ENCODE assay signal across 11 mouse cellular contexts in the genomic region with DNA sequence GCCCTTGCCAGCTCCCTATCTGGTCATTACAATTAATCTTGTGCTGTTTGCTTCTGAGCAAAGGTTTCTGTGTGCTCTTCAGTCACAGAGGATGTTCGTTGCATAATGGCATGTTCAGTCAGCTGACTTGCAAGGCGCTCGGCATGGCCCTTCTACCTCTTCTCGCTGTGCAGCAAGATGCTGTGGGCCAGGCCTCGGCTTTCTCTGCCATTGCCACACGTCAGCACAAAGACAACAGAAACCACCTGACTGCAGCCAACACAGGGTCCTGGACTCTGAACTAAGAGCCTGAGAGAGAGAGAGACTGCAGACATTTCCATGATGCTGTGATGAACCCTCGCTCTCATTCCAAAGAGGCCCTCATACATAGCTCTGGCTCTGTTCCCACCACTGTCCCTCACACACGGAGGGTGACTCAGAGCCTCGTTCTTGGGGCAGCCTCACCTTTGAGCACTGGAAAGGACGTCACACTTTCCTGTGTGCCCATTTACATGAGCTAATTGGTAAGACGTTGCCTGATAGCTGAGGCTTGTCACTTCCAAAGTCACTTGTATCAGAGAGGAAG.
DNase-seq lines count a peak whose midpoint lies in the region; ATAC-seq and TF ChIP-seq lines count a peak whose summit lies in the region.
"Had no signal": no experiment of that assay in that cellular context is flagged by ENCODE, and none has a peak within 500 bp of the region (broad histone marks: within the 10 kb centered on the region; RNA-seq: fewer than 3 reads in every experiment).

No protein-coding gene starts in this region.

- no peaks in the 10 kb centered on the region for H3K4me1 ChIP-seq in lung, embryonic 14.5 days (ENCODE audit: insufficient read depth)
- H3K4me1 ChIP-seq: liver, embryonic 12.5 days had no signal

- H3K9me3 ChIP-seq in lung, embryonic 14.5 days (ENCODE audit: low read depth, low read length), result no peaks in the 10 kb centered on the region
- H3K9me3 ChIP-seq: liver, embryonic 12.5 days had no signal

- WGBS in lung, embryonic 14.5 days, result 42% methylated on average over 11 of the region's 11 CpGs

- H3K4me2 ChIP-seq in lung, embryonic 14.5 days, result no peak overlapping the region
- H3K4me2 ChIP-seq: liver, embryonic 12.5 days had no signal

- DNase-seq in cerebellum, postnatal 10 days, result peak; percentile 56 to 59
- DNase-seq in cerebellum, adult 11 months, result no peak
- DNase-seq in lung, embryonic 14.5 days, result peak; percentile 13
- DNase-seq in lung, postnatal 25 days (ENCODE audit: low spot score), result no peak
- DNase-seq in cerebellum, postnatal 36 days, result peak; percentile 13 to 16
- peak; percentile 10 to 49 for DNase-seq in kidney, postnatal 4 days
- DNase-seq in right cerebral cortex, postnatal 25 days, result no peak
- DNase-seq: gastrocnemius, postnatal 10 days; retina, postnatal 1 day had no signal

- ATAC-seq in lung, embryonic 14.5 days (ENCODE audit: insufficient read depth), result no peak; the same call in 1 of the 2 replicates
- no peak for ATAC-seq in erythroblast, adult 5-6 weeks (replicated peaks; ENCODE audit: low FRiP score, poor library complexity, severe bottlenecking)
- ATAC-seq: liver, embryonic 12.5 days had no signal

- no peak overlapping the region for H3K9ac ChIP-seq in lung, embryonic 14.5 days
- H3K9ac ChIP-seq: liver, embryonic 12.5 days had no signal

- no peak overlapping the region for H3K4me3 ChIP-seq in lung, embryonic 14.5 days (ENCODE audit: low read depth, low read length)
- H3K4me3 ChIP-seq: liver, embryonic 12.5 days had no signal

- no peak overlapping the region for H3K27ac ChIP-seq in lung, embryonic 14.5 days (ENCODE audit: low read depth)
- H3K27ac ChIP-seq: liver, embryonic 12.5 days had no signal

- no peak for TF ChIP-seq CTCF in lung, embryonic 14.5 days (IDR thresholded peaks at IDR 0.05; ENCODE audit: low read depth)

- no peaks in the 10 kb centered on the region for H3K36me3 ChIP-seq in lung, embryonic 14.5 days (ENCODE audit: insufficient read depth)
- H3K36me3 ChIP-seq: liver, embryonic 12.5 days had no signal

- H3K27me3 ChIP-seq in lung, embryonic 14.5 days (ENCODE audit: insufficient read depth, low read length), result no peaks in the 10 kb centered on the region
- H3K27me3 ChIP-seq: liver, embryonic 12.5 days had no signal

Comparison
In these comparisons a context has a peak if more than half of its experiments do, and no peak if none do; other contexts are left out.
1. DNase-seq: peak in cerebellum, postnatal 10 days (2 of 2), lung, embryonic 14.5 days (single experiment), cerebellum, postnatal 36 days (2 of 2) and kidney, postnatal 4 days (2 of 2); none in cerebellum, adult 11 months (single experiment), lung, postnatal 25 days (single experiment) and right cerebral cortex, postnatal 25 days (single experiment).